Mouse (Mus musculus): ENCODE measurements around the gene Pih1d3.
A peak's percentile ranks its signal among the peaks of the same experiment; 100 is the strongest.

Pih1d3 gene

GRCm38 (mm10) chr1:31222564-31222963 is at the start of gene Pih1d3, which contains the start of gene 4931428L18Rik:
Gene Pih1d3, plus strand, starts transcription at chr1:31222838.
Gene 4931428L18Rik, minus strand, starts transcription at chr1:31222684.
- peak in 1 of 2 experiments; percentile 6 for DNase-seq (ENCODE audit: low spot score in 2 of 2)

- DNase-seq (ENCODE audit: low spot score in 2 of 2): no peak
Observed at GRCm38 (mm10) chr1:31175401-31175800, 47.2 kb upstream of the Pih1d3 start.

- DNase-seq (ENCODE audit: low spot score in 2 of 2): no peak
Observed at GRCm38 (mm10) chr1:31176101-31176500, 46.5 kb upstream of the Pih1d3 start, which contains the start of gene Lgsn. Gene Lgsn, plus strand, starts transcription at chr1:31176401.

GRCm38 (mm10) chr1:31178264-31178663 is 44.4 kb upstream of the Pih1d3 start:
- no peak for DNase-seq (ENCODE audit: low spot score in 2 of 2)

GRCm38 (mm10) chr1:31190237-31190866 is 32.3 kb upstream of the Pih1d3 start:
- DNase-seq (ENCODE audit: low spot score in 2 of 2): no peak

GRCm38 (mm10) chr1:31195633-31196032 is 27.0 kb upstream of the Pih1d3 start:
- no peak for DNase-seq (ENCODE audit: low spot score in 2 of 2)

GRCm38 (mm10) chr1:31196959-31197358 is 25.7 kb upstream of the Pih1d3 start:
- no peak for DNase-seq (ENCODE audit: low spot score in 2 of 2)

GRCm38 (mm10) chr1:31203771-31204170 is 18.9 kb upstream of the Pih1d3 start:
- no peak for DNase-seq (ENCODE audit: low spot score in 2 of 2)

GRCm38 (mm10) chr1:31205346-31205745 is 17.3 kb upstream of the Pih1d3 start:
- no peak for DNase-seq (ENCODE audit: low spot score in 2 of 2)

GRCm38 (mm10) chr1:31205770-31206169 is 16.9 kb upstream of the Pih1d3 start:
- peak in 1 of 2 experiments; percentile 2 for DNase-seq (ENCODE audit: low spot score in 2 of 2)

GRCm38 (mm10) chr1:31210144-31210543 is 12.5 kb upstream of the Pih1d3 start:
- peak in 1 of 2 experiments; percentile 5 for DNase-seq (ENCODE audit: low spot score in 2 of 2)

- DNase-seq (ENCODE audit: low spot score in 2 of 2): no peak
Observed at GRCm38 (mm10) chr1:31214831-31215230, 7.8 kb upstream of the Pih1d3 start.

GRCm38 (mm10) chr1:31220599-31221250 is 1.9 kb upstream of the Pih1d3 start:
- DNase-seq (ENCODE audit: low spot score in 2 of 2): no peak

GRCm38 (mm10) chr1:31233319-31234036 is 10.8 kb downstream of the Pih1d3 start:
- DNase-seq (ENCODE audit: low spot score in 2 of 2): no peak

- DNase-seq (ENCODE audit: low spot score in 2 of 2): no peak
Observed at GRCm38 (mm10) chr1:31260218-31260923, 37.7 kb downstream of the Pih1d3 start.
